Mouse (Mus musculus) small intestine, adult 2 months (tissue): ENCODE measurements at regions not wholly inside any gene's neighbourhood (a gene's known extent, or its start where the extent isn't known, plus 50 kb on each side); places are given as distances from the start of the nearest gene placed in this dataset.

Experiments
- H3K27ac ChIP-seq: fragments of 200-500 bp; 2 replicates; pipeline ENCODE4 v1.5.1; 2012; ENCODE audit warnings: low read depth, low read length, control low read depth, inconsistent platforms; ENCODE audit not compliant: insufficient read depth
- H3K27me3 ChIP-seq: fragments of 200-500 bp; 2 replicates; pipeline ENCODE4 v1.6.1; 2012; ENCODE audit warnings: mild to moderate bottlenecking, moderate library complexity, low read length, inconsistent platforms; ENCODE audit not compliant: control insufficient read depth, insufficient read depth
- H3K36me3 ChIP-seq: fragments of 200-500 bp; 2 replicates; pipeline ENCODE4 v1.6.1; 2012; ENCODE audit warnings: mild to moderate bottlenecking, low read length, control low read depth, inconsistent platforms; ENCODE audit not compliant: control insufficient read depth, insufficient read depth
- H3K4me1 ChIP-seq: fragments of 200-500 bp; 2 replicates; pipeline ENCODE4 v1.6.1; 2012; ENCODE audit warnings: low read length, inconsistent platforms, mixed read lengths; ENCODE audit not compliant: control insufficient read depth, insufficient read depth, insufficient read length
- H3K4me3 ChIP-seq: fragments of 200-500 bp; 2 replicates; pipeline ENCODE4 v1.5.1; 2012; ENCODE audit warnings: low read depth, mild to moderate bottlenecking, control low read depth, inconsistent platforms, low read length, moderate library complexity
- CTCF ChIP-seq: fragments of 200-500 bp; IDR thresholded peaks from 2 replicates; pipeline ENCODE4 v1.5.1; 2012; ENCODE audit warnings: low read depth, mild to moderate bottlenecking, control low read depth, inconsistent platforms, low read length, moderate library complexity, mixed read lengths; ENCODE audit not compliant: insufficient replicate concordance, insufficient read length; ENCODE audit errors: extremely low read depth
- POLR2A ChIP-seq: fragments of 200-500 bp; IDR thresholded peaks from 2 replicates; pipeline ENCODE4 v1.6.1; 2012; ENCODE audit warnings: low read depth, mild to moderate bottlenecking, control low read depth, inconsistent platforms, low read length, moderate library complexity
- WGBS: fragments of 180-500 bp; shearing (Covaris S2); methylation state at CpG from one replicate; pipeline ENCODE4 v1.1.7; 2018; 5-methylcytosine and 5-hydroxymethylcytosine counted together

DNA sequence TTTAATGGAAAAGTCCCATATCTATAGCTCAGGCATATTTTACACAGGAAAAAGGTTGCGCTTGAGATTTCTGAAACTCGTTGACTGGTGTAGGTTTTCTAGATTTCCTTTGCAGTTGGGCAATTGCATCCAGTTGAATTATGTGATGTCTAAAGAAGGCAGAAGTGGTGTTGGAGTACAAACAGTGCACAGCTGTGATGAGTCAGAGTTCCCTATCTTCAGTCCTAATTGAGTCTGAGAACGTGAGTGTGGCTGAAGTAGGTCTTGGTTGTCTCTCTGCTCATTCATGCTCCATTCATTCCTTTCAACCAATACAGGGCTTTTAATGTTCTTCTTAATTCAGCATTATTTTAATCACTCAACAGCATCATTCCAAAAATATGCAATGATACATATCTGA lies 142.9 kb upstream of the Dpyd start:
- Histone ChIP-seq H3K27ac (no peak overlapping the region), H3K4me1 (no peaks in the 10 kb centered on the region), H3K36me3 (no peaks in the 10 kb centered on the region), H3K27me3 (no peaks in the 10 kb centered on the region; the same call in 1 of the 2 replicates), H3K4me3 (no peak overlapping the region)
- TF ChIP-seq POLR2A (no peak), CTCF (no peak)
- 65% methylated on average over 3 of the region's 3 CpGs for WGBS

GRCm38 (mm10) chr3:118421701-118422100 lies 140.2 kb upstream of the Dpyd start:
- TF ChIP-seq POLR2A (no peak), CTCF (no peak)
- H3K27me3 ChIP-seq = no peaks in the 10 kb centered on the region
- H3K27ac ChIP-seq = no peak overlapping the region
- H3K4me3 ChIP-seq = no peak overlapping the region
- H3K4me1 ChIP-seq = no peaks in the 10 kb centered on the region
- no peaks in the 10 kb centered on the region for H3K36me3 ChIP-seq
- WGBS = 28% methylated on average over 3 of the region's 3 CpGs

DNA sequence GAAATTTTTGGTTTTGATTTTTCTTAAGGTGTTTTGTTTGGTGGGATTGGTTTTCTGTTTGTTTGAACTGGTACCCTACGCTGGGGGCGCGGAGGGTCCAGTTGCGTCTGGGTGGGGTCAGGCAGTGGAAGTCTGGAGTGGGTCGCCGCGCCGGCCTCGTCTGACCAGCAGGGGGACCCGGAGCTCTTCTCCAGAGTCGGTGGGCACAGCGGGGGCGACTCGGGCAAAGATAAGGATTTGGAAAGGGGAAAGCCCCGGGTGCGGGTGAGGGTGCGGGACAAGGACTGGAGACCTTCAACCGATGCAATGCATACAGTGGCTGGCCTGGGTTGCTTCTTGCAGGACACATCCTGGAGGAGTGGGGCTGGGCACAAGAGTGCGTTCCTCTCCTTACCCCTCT lies 136.2 kb upstream of the Dpyd start:
- no peaks in the 10 kb centered on the region for H3K36me3 ChIP-seq
- H3K4me3 ChIP-seq = no peak overlapping the region
- H3K27ac ChIP-seq = no peak overlapping the region
- TF ChIP-seq CTCF (no peak), POLR2A (no peak)
- peaks cover 4% of the 10 kb centered on the region; the same call in 1 of the 2 replicates for H3K4me1 ChIP-seq
- WGBS = 8% methylated on average over 19 of the region's 19 CpGs
- peaks cover 6% of the 10 kb centered on the region; the same call in 1 of the 2 replicates for H3K27me3 ChIP-seq

DNA sequence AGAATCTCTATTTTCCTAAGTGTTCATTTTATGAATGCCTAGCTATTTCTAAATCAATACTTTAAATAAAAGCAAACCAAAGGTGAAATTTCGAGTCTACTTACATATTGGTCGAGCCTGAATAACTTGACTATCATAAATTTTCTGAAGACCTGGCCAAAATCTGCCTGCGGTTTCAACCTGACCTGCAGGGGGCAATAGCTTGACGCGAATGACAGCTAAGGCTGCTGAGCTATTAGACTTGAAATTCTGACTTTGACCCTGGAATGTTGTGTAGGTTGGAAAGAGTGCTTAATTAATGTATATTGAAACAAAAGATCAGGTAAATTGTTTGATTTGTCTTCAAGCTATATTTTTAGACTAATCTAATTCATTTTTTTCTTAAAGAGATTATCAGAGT lies 133.4 kb upstream of the Dpyd start:
- Histone ChIP-seq H3K4me1 (peaks cover 4% of the 10 kb centered on the region; the same call in 1 of the 2 replicates), H3K27ac (no peak overlapping the region), H3K36me3 (no peaks in the 10 kb centered on the region), H3K27me3 (peaks cover 16% of the 10 kb centered on the region), H3K4me3 (no peak overlapping the region)
- WGBS = 0% methylated on average over 5 of the region's 5 CpGs
- no peak for TF ChIP-seq POLR2A
- TF ChIP-seq CTCF = peak; percentile 81; the same call in 1 of the 2 replicates

DNA sequence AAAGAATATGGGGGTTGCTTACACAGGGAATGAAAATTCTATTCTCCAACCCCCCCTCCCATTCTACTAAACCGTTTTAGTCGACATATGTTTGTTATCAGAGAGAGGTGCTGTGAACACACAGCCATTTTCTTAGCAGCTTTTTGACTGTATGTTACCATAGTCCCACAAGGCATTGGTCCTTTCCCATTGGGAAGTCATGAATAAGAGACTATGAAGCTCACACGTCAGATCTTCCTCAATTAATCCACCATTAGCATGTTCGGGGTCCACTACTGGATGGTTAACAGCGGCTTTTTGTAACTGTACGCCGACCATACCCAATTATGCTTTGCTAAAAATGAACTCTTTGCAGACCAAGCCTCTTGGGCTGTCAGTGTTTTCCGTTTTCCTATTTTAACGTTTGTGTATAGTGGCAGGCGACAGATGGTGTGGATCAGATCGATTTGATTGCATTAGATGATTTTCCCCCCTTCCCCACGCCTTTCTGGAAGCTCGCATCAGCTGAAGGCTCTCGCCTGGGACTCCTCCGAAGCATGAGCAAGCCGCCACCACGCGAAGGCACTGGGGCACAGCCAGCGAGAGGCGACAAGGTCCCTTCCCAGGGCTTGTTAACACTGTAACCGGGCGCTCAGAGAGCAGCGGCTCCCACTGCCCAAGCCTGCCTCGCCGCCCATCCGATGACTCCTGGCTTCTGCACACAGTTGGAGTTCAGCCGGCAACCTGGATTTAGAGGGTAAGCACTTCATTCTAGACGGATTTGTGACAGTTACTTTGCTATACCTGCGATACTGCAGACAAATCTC lies 131.9 kb upstream of the Dpyd start:
- 16% methylated on average over 29 of the region's 29 CpGs for WGBS
- H3K4me3 ChIP-seq = no peak overlapping the region
- H3K27me3 ChIP-seq = peaks cover 28% of the 10 kb centered on the region
- no peak overlapping the region for H3K27ac ChIP-seq
- no peak for TF ChIP-seq CTCF
- TF ChIP-seq POLR2A = no peak
- peaks cover 6% of the 10 kb centered on the region for H3K4me1 ChIP-seq
- H3K36me3 ChIP-seq = no peaks in the 10 kb centered on the region

- H3K4me3 ChIP-seq = no peak overlapping the region
- no peak for TF ChIP-seq POLR2A
- TF ChIP-seq CTCF = no peak
- 4% methylated on average over 7 of the region's 7 CpGs for WGBS
Observed at GRCm38 (mm10) chr3:118430631-118430906, 131.4 kb upstream of the Dpyd start.

DNA sequence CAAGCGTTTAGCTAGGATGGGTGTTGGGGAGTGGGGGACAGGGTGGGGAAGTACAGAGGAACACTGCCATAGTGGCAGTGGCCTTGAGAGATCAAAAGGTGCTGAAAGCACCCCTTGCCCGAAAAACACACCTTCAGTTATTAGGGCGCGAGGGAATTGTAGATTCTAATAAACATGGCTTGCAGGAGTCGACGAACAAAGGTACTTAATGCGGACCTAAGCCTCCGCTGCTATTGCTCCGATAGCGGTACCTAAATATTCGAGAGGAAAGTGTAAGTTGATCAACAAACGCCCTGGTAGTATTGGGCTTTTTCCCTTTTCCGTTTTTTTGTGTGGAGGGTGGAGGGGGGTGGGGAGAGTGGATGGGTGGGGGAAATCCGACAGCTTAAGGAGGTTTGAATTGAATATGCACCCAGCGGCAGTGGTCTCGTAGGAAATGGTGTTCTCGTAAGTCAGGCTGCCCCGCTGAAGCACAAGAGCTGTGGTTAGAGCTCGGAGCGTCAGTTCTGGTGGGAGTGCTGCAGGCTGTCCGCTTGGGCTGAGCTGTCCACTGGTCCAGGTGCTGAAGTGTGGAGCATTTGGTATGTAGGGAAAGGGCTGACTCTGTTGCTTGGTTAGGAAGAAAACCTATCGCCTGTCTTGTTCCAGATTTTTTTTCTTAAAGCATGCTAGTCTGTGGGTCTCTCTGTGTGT lies 130.8 kb upstream of the Dpyd start:
- H3K4me3 ChIP-seq = no peak overlapping the region
- TF ChIP-seq POLR2A = no peak
- TF ChIP-seq CTCF = no peak
- 4% methylated on average over 22 of the region's 22 CpGs for WGBS

More at GRCm38 (mm10) chr3:118430631-118430906, 131.4 kb upstream of the Dpyd start:
- no peak overlapping the region for H3K27ac ChIP-seq
- peaks cover 33% of the 10 kb centered on the region for H3K27me3 ChIP-seq
- H3K36me3 ChIP-seq = no peaks in the 10 kb centered on the region
- peaks cover 6% of the 10 kb centered on the region for H3K4me1 ChIP-seq

More for the DNA sequence above, 130.8 kb upstream of the Dpyd start:
- no peaks in the 10 kb centered on the region for H3K36me3 ChIP-seq
- peaks cover 6% of the 10 kb centered on the region for H3K4me1 ChIP-seq
- peaks cover 33% of the 10 kb centered on the region for H3K27me3 ChIP-seq
- H3K27ac ChIP-seq = no peak overlapping the region
